Comparison of ENCODE assay signal across 4 mouse cellular contexts in the genomic region with DNA sequence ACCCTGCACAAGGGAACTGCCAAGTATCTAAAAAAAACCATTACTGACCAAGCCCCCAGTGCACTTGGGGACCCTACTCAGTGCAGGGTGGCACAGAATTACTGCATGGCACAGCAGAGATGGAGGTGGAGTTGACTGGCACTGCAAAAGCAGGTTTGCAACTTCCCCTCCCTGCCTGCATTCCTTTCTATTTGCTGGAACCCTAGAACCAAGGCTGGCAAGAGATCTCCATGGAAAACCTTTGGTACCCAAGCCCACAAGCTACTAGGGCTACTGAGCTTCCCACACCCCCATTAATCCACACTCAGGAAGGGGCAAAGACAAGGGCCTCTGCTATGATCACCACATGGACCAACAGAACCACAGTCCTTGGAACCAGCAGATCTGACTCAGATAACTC. TPM values are rescaled to one million over a fixed set of nuclear protein-coding genes. Genes with fewer than 3 reads are reported as not detected.
DNase-seq lines count a peak whose midpoint lies in the region; ATAC-seq and TF ChIP-seq lines count a peak whose summit lies in the region.
"Not testable (repeated sequence)": the region's sequence is repeated elsewhere in the genome, so short reads cannot be mapped to it uniquely, and the experiment has no call there.

No protein-coding gene starts in this region.

- H3K27me3 ChIP-seq in embryonic facial prominence, embryonic 13.5 days: not testable (repeated sequence)

- not testable (repeated sequence) for H3K36me3 ChIP-seq in embryonic facial prominence, embryonic 13.5 days

- H3K27ac ChIP-seq in bone marrow macrophage, adult 2 months (ENCODE audit: insufficient read depth, low read depth, low read length); embryonic facial prominence, embryonic 13.5 days: not testable (repeated sequence)

- not testable (repeated sequence) for H3K4me1 ChIP-seq in bone marrow macrophage, adult 2 months (ENCODE audit: control insufficient read depth, insufficient read depth, low read length); embryonic facial prominence, embryonic 13.5 days

- DNase-seq in adrenal gland, adult 2 months: peak; percentile 14
- peak; percentile 73 for DNase-seq in heart, adult 11 months

- not testable (repeated sequence) for H3K9me3 ChIP-seq in embryonic facial prominence, embryonic 13.5 days

- TF ChIP-seq POLR2A in bone marrow macrophage, adult 2 months (IDR thresholded peaks at IDR 0.05; ENCODE audit: borderline replicate concordance, low read depth, low read length): not testable (repeated sequence)

- not testable (repeated sequence) for H3K9ac ChIP-seq in embryonic facial prominence, embryonic 13.5 days

- not testable (repeated sequence) for TF ChIP-seq CTCF in bone marrow macrophage, adult 2 months (IDR thresholded peaks at IDR 0.05; ENCODE audit: low read depth, low read length)

- 0 out of 2 replicates have a peak overlapping the region, but pooled peaks have one; percentile 32 for H3K4me2 ChIP-seq in embryonic facial prominence, embryonic 13.5 days

- not testable (repeated sequence) for ATAC-seq in embryonic facial prominence, embryonic 13.5 days (ENCODE audit: insufficient number of reproducible peaks, insufficient read depth, low FRiP score, low TSS enrichment, low read depth)

- H3K4me3 ChIP-seq in bone marrow macrophage, adult 2 months (ENCODE audit: insufficient read depth, low read length): 0 out of 2 replicates have a peak overlapping the region, but pooled peaks have one; percentile 11
- not testable (repeated sequence) for H3K4me3 ChIP-seq in embryonic facial prominence, embryonic 13.5 days

RNA-seq across cellular contexts. Expression of gene Gm14399, which starts 1.2 kb away (rescaled TPM):
- 10 to 100 TPM; 15.1 to 20.4 TPM for total RNA-seq in adrenal gland, adult 2 months (2021)
- polyA plus RNA-seq in adrenal gland, adult 2 months (2012; rRNA removed): not detected in 2 replicates
- polyA plus RNA-seq in bone marrow macrophage, adult 2 months (2012; ENCODE audit: insufficient read depth, insufficient read length, missing spikeins): 9.1 and 24.8 TPM in 2 replicates
- 6.8 and 8.5 TPM in 2 replicates for polyA plus RNA-seq in embryonic facial prominence, embryonic 13.5 days (2015; fragmentation: Nextera tagmentation; extraction: Ambion mirVana)

RNA-seq across cellular contexts. Expression of gene Gm14443, which starts 35.0 kb away (rescaled TPM):
- total RNA-seq in adrenal gland, adult 2 months (2021): 1 to 10 TPM; 1.8 to 2.2 TPM
- polyA plus RNA-seq in adrenal gland, adult 2 months (2012; rRNA removed): 0.21 TPM in 1 of 2 replicates, not detected in the other
- 0.43 and 0.74 TPM in 2 replicates for polyA plus RNA-seq in bone marrow macrophage, adult 2 months (2012; ENCODE audit: insufficient read depth, insufficient read length, missing spikeins)
- polyA plus RNA-seq in embryonic facial prominence, embryonic 13.5 days (2015; fragmentation: Nextera tagmentation; extraction: Ambion mirVana): 1.8 and 2.0 TPM in 2 replicates
